Mouse (Mus musculus): Measurements from ENCODE around the gene Patz1.
A peak's percentile ranks its signal among the peaks of the same experiment; 100 is the strongest.

Gene Patz1

DNA sequence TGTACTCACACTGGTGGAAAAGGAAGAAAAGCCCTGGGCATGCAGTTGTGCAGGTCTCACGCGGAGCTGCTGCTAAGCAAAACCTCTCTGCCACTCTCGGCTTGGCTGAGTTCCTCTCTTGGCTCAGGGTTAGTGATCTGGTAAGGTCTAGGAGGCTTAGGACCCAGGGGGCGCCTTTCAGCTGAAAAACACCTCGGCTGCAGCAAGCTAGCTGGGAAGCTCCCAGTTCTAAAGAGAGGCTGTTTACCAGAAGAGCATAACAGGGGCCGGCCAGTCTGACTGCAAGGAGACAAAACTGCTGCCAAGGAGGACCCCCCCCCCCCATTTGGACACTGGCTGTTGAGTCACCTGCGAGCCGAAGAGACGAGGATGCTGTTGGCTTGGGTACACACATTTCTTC, 41.9 kb downstream of the Patz1 start:
- peak; percentile 98 for DNase-seq (ENCODE audit: low spot score)

DNA sequence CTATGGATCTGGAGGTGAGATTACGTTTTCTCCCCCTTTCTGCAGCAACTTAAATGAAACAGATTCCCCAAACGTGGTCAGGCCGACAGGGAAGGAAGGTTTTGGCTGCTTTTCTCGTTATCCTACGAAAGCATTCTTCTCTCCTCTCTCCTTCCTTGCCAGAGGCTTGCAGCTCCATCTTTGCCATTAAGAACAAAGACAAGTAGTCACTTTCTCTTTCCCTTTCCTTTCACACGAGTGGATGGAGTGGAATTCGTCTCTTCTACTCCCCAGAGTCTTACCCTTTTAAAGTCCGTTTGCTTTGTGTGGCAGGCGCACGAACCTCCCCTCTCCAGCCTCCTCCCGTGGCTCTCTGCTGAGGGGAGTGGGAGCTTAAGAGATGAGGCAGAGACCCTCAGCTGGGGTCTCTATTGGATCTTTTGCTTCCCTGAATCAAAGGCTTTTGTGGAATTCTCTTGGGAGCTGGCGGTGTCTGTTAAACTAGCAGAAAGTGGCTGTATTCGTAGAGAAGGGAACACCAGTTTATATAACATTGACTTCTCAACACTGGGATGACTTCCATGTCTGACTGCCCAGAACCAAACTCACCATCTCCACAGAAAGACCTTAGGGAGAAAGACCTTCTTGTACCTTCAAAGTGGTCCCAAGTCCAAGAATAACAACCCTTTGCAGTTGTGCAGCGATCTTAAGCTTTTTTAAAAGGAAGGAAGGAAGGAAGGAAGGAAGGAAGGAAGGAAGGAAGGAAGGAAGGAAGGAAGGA, 42.5 kb downstream of the Patz1 start:
- DNase-seq (ENCODE audit: low spot score) = peak; percentile 56

DNA sequence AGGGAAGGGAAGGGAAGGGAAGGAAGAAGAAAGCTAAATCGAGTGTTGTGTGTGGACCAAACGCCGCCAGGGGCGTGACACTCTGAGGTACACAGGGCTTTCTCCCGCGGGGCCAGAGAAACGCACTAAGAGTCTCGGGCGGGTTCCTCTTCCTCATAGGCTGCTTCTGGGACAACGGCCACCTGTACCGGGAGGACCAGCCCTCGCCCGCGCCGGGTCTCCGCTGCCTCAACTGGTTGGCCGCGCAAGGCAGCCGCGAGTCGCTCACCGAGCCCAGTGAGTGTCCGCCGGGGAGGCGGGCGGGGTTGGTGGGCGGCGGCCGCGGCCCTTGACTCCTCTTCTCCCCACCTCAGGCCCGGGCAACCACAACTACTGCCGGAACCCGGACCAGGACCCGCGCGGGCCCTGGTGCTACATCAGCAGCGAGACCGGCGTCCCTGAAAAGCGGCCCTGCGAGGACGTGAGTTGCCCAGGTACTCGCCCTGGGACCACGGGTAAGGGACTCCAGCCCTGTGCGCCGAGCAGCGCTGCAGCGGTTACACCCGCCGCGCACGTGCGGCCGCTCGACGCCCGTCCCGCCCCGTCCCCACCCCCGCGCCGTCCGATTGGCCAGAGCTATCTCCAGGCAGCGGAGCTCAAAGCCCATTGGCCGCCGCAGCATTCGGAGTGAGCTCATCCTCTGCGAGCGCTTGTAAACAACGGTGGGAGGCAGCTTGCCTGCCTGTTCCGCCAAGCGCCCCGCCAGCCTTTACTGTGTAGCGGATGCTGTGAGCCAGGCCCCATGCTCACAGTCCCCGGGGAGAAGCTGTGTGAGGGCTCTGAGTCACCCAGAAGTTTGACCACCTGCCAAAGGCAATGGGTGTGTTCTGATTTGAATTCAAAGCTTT, 43.3 kb downstream of the Patz1 start:
- peak; percentile 87 for DNase-seq (ENCODE audit: low spot score)

DNA sequence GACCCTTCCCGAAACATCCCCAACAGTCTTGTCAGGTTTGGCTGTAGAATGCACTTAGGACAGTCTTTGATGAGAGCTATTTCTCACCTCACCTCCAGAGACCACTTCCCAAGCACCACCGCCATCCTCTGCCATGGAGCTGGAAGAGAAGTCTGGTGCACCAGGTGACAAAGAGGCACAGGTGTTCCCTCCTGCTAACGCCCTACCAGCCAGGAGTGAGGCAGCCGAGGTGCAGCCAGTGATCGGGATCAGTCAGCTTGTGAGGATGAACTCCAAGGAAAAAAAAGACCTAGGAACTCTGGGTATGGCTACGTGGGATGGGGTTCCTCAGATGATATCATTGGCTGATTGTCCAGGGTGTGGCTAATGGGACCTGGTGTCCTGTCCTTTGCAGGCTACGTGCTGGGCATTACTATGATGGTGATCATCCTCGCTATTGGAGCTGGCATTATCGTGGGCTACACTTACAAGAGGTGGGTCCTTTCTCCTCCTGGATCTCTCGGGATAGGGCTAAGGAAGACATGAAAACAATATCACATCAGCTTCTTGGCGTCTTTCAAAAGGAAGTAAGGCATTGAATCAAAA, 44.5 kb downstream of the Patz1 start:
- no peak for DNase-seq (ENCODE audit: low spot score)

DNA sequence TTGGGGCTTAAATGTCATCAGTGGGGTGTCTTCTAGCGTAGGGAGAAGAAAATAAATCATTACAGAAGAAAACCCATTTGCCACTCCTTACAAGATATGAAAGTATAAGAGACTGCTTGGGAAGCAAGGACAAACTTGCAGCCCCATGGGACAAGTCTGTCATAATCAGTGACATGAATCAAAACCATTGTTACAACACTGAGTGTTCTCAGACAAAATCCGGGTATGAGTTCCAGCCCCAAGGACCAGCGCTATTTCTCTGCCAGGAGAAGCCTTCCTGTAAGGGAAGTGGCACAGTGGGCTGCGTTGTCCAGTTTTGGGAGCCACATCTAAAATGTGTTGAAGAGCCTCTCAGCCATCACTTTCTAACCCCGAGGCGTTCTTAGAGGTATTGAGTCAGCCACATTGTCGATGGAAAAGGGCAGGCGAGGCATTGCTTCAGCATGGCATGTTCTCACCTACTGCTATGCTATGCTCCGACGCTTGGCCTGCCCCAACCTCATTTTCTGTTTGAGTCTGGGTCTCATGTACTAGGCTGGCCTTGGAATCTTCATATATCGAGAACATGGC, 45.6 kb downstream of the Patz1 start:
- peak; percentile 77 for DNase-seq (ENCODE audit: low spot score)

DNA sequence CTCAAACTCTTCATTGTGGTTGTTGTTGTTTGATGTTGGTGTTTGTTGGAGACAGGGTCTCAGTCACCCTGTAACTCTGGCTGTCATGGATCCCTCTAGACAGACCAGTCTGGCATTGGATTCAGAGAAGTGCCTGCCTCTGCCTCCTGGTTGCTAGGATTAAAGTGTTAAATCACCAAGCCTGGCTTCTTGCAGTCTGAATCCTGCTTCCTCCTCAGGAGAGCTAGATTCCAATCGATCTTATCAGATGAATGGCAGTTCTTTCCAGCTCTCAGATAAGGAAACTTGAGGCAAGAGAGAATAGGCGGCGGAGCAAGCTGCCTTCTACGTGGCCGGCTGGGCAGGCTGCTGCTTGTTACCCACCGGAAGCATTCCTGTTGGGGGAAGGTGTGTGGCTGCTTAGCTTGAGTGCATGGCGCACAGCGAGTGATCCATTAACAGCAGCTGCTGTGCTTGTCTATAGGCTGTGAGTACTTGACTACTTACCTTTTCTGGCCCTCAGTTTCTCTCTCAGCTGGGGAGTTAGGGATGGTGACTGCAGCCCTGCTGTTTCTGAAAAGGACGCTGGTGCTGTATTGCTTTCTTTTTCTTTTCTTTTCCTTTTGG, 46.1 kb downstream of the Patz1 start:
- no peak for DNase-seq (ENCODE audit: low spot score)

DNA sequence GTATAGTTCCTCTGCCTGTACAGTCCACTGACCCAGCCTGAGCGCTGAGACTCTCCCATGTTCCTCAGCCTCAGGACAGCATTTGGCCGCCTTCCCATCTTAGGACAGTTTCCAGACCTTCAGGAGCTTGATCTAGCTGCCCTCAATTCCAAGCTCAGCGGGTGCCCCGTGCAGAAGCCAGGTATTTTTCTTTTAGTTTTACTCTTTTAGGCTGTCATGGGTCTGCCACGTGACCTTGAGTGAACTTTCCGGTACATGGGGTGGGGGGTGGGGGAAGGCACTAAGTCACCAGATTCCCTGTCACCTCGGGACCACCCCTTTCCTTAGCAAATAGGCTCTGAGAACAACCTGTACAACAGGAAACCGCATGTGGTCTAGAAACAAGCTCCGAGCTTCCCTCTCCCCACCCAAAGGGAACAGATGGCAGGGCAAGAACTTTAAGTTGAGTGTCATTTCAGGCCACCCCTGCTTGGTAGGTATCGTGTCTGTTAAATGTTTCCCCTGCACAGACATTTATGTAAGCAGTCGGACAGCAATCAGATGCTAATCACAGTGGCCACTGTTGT, 47.1 kb downstream of the Patz1 start:
- peak; percentile 52 for DNase-seq (ENCODE audit: low spot score)

DNA sequence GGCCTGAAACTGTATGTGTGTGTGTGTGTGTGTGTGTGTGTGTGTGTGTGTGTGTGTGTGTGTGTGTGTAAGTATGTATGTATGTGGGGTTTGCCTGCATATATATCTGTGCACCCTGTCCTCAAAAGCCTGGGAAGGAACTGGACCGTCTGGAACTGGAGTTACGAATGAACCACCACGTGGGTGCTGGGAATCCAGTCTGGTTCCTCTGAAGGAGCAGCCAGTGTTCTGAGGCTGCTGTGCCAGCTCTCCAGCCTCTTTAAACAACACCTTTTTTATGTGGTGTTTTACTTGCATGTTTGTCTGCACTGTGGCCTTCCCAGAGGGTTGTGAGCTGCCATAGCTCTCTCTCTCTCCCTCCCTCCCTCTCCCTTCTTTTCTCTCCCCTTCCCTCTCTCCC, 47.9 kb downstream of the Patz1 start:
- no peak for DNase-seq (ENCODE audit: low spot score)

DNA sequence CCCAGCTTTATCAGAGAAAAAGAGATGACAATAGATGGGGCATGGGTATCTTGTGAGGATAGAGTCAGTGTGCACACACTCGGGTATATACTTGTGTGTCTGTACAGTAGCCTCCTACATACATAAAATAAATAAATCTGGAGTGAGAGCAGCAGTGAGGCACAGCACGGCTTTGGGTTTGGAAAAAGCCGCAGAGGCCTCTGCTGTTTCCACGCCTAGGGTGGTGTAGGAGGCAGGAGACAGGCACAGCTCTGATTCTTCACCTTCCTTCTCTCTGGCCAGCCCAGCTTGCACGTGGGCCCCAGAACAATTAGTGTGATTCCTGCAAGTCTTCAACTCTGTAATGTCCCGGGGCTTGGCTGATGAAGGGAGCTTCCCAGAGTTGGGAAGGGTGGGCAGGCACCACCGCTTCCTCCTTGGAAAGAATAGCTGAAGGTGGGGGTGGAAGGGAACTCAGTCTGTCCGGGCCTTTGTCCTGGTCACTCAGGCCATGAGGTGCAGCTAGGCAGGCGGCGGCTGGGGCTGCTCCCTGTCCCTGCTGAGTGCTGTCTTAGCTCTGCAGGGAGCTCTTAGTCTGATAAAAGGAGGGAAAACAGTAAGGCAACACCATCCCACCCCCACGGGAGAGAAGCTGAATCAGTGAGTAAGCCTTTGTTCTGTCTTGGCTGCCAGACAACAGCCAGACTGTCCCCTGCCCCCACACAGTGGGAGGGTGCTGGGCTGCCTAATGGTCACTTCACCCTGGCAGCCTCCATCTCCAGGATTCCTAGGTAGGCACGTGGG, 48.7 kb downstream of the Patz1 start:
- DNase-seq (ENCODE audit: low spot score) = peak; percentile 36

DNA sequence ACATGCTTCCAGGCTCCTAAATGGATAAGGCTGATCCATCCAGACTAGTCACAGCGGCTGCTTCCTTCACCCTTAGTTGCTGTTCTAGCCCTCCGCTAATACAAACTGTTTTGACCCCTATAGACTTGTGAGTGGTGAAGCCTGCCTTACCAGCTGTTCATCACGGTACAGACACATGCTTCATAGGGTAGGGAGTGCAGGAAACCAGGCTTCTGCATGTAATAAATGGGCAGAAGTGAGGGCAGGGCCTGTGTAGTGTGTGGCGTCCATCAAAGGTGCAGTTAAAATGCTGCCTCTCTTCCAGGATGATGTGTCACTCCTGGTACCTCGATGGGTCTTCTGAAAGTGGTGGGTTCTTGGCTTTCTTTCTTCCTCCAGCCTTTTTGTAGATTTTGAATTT, 49.3 kb downstream of the Patz1 start:
- no peak for DNase-seq (ENCODE audit: low spot score)

DNA sequence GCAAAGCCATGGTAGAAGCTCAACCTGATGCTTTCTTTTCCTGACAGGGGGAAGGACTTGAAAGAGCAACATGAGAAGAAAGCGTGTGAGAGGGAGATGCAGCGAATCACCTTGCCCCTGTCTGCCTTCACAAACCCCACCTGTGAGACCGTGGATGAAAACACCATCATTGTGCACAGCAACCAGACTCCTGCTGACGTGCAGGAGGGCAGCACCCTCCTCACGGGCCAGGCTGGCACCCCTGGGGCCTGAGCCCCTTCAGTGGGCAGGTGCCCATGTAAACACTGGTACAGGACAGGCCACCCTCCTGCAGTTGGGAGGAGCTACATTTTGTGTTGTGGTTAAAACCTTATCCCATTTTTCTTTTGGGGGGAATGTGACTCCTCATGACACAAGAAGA, 52.8 kb downstream of the Patz1 start:
- DNase-seq (ENCODE audit: low spot score) = no peak

DNA sequence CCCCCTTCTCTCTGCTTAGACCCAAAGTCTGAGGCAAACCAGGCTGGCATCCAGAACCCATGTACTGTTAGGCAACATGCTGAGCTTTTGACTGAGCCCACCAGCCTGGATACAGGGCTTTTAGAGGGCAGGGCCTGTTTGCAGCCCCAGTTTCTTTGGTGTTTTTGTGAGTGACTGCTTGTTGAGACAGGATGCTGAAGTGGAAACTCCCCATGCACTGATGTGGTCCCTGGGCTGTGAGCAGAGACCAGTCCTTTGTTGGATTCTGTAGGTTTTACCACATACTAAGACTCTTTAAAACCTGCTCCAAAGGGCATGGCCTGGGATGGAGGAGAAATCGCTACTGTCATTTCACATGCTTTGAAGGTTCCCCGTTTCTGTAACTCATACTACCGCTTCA, 56.2 kb downstream of the Patz1 start:
- no peak for DNase-seq (ENCODE audit: low spot score)

DNA sequence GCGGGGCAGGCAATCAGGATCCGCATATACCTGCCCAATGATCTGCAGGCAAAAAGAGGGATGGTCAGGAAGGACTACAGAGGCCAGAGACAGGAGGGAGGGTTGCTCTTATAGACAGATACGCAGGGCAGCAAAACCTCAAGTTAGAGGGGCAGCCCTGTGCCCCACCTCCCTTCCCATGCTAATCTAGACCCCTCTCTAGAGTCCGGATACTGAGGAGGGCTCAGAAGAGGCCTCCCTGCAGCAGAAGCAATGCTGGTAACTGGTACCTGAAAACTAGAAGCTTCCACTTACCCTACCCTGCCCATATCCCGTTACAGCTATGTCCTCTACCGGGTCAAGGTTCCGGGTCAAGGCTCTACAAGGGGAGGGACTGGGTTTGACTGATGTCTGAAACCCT, 57.7 kb downstream of the Patz1 start:
- no peak for DNase-seq (ENCODE audit: low spot score)

DNA sequence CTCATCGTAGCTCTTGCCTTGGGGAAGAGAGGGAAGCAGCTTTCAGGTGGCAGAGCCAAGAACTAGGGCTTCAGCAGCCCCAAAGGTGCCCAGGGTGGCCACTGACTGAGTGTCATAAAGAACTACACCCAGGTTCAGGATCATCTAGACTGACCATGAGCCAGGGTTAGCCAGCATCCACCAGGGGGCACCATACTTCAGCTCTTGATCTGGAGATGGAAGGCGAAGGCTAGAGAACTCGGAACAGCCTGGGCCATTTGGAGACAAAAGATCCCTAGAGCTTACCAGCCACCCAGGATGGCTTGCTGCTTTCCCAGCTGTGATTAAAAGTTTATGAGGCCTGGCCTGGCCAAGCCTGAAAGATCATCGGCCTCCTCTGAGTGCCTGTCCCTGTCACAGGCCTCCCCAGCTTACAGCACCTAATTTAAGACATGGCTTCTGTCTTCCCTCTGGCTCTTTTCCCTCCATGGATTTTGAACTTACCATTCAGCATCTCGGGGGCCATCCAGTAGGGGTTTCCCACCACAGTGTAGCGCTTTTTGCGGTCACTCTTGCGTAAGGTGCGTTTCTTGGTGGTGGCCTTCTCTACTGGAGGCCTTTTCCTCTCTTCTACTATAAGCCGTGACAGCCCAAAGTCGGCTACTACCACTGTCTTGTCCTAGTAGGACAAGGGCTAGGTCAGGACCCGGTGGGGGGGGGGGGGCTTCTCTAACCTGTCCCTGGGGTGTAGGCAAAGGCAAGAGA, 58.6 kb downstream of the Patz1 start:
- DNase-seq (ENCODE audit: low spot score) = peak; percentile 93

DNA sequence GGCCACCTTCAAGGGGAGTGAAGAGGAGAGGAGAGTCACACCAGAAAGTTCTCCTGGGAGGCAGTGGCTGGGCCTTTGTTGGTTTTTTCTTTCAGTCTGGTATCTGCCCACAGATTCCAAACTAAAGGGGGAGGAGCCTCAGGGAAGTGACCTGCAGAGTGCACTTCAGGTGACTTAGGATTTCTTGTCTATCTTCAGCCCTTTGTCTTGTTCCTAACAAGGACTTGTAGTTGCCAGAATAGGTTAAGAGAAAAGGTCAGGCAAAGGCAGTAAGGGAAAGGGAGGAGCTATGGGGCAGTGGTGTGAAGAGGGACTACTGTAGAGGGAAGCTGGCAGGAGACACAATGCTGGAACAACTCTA, 59.1 kb downstream of the Patz1 start:
- no peak for DNase-seq (ENCODE audit: low spot score)

DNA sequence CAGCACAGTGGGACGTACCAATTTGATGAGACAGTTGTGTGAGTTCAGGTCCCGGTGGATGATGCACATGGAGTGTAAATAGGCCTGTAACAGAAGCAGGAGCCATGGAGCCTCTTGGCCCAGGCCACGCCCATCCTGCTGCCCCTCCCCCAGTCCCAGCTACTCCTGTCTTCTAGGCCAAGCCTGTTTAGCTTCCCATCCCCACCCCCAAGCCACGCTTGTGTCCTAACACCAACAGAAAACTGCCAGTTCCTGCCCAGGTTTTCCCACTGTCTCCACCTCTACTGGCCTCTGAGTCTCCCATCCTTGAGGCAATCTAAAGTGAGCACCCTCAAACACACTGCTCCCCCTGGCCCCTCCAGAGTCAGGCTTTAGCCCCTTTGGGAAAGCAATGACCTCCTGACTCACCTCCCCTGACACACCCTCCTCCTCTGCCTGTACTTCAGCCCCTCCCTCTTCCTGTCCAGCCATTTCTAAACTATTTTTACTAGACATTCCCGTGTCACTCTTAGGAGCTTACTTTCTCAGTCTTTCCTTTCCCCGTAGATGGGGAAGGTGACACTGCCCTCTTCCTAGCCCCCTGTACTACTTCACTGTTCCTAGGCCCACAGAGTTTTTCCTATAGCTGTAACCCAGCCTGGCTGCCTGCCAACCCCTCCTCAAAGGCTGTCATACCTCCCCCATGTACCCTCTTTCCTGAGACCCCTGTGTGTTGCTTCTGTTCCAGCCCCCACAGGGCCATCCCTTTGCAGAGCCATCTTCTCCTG, 60.1 kb downstream of the Patz1 start:
- peak; percentile 64 for DNase-seq (ENCODE audit: low spot score)

DNA sequence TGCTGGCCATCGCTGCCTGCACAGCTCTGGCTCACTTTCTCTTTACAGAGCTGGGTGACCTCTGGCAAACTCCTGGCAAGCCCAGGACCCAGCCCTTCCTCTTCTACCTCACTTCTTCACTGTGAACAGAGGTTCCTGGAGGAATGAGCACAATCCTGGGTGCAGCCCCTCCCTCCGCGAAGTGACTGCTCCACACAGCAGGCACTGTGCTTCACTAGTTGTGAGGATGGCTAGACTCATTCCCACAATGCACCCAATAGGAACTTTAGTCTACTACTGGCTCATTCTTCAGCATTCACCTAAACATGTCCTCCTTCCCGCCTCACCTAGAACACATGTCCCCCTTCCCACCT, 60.6 kb downstream of the Patz1 start:
- no peak for DNase-seq (ENCODE audit: low spot score)

DNA sequence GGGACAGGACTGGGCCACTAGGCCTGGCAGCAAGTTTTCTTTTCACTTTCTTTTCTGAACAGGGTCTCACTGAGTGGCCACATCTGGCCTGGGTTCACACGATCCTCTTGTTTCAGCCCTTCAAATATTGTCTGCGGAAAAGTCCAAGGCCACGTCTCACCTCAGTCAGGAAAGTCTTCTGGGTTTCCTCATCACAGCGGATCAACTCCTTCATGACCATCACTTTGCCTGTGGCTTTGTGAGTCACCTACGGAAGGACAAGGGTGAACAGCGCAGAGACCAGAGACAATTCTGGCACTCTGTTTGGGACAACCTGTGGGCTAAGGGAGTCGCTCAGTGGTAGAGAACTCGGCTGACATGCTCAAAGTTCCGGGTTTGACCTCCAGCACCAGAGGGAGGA, 63.5 kb downstream of the Patz1 start:
- no peak for DNase-seq (ENCODE audit: low spot score)

DNA sequence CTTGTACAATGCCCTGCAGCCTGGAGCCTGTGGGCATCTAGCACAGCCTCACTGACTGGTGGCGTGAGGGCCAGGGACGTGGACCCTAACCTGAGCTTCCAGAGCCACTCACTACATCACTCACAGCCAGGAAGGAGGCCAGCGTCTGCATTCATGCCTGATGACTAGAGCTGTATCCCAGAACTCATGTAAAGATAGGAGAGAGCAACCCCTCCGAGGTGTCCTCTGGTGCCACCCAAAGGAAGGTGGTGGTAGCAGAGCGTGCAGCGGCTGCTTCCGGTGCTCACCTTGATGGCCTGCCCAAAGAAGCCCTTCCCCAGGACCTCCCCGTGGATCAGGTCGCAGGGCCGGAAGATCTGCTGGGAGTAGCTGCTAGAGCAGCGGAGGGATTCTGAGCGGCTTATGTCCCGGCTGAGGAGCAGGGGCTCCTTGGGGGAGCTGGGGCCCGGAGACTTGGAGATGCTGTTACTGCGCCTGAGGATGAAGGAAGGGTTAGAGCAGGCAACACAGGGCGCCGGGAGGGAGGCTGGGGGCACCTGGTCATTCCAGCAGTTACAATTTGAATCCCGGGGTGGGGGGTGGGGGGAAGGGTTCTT, 64.4 kb downstream of the Patz1 start:
- DNase-seq (ENCODE audit: low spot score) = no peak
